Mouse (Mus musculus) megakaryocyte, embryonic 14.5 days (primary cell): Measurements from ENCODE around the gene Dmxl2.

Experiments used
- FLI1 ChIP-seq: IDR thresholded peaks from 2 replicates; pipeline ENCODE4 v1.6.1; 2012; ENCODE audit warnings: low read length, inconsistent platforms, mixed read lengths
- GATA1 ChIP-seq: IDR thresholded peaks from 3 replicates; pipeline ENCODE4 v1.6.1; 2012; ENCODE audit warnings: mixed read lengths, low read length, inconsistent platforms, borderline replicate concordance

DNA sequence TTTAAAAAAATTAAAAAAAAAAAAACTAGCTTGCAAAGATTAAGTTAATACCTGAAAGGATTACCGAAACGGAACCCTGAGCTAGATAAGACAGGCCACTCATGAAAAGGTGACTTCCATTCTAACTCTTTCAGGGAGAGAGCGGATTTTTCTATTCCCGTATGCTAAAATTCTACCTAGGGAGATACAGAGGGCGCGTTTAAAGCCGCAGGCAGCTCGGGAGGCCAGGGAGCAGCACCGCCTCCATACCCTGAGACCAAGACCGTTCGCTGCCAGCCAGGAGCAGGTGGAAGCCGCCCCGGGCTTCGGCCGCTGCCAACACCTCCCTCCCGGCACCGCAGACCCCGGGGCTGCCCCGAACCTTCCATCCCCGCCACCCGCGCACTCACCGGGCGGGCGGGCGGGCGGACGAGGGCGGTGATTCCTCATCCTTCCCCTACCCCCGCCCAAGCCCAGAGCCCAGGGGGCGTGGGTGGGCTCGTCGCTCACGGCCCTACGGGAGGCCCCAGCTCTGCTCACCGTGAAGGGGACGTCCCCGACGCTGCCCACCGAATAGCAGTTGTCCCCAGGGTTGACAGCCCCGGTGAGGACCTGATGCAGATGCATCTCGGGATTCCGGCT lies 484 bp downstream of the Dmxl2 start:
- TF ChIP-seq GATA1 (no peak), FLI1 (no peak)
